Mouse (Mus musculus) cerebellum, adult 2 months (tissue): ENCODE data around the gene Cfap206. TPM values are rescaled to one million over a fixed set of nuclear protein-coding genes. Genes with fewer than 3 reads are reported as not detected.

Experiments used
- DNase-seq, 2 experiments: peaks; one replicate each; pipeline ENCODE4 v3.0.0; 2021
- H3K27ac ChIP-seq: fragments of 200-500 bp; 2 replicates; pipeline ENCODE4 v1.5.1; 2012; ENCODE audit warnings: low read length, control low read depth, inconsistent platforms; ENCODE audit not compliant: insufficient read depth
- H3K27me3 ChIP-seq: fragments of 200-500 bp; 2 replicates; pipeline ENCODE4 v1.6.1; 2012; ENCODE audit warnings: inconsistent platforms, mild to moderate bottlenecking, low read length, moderate library complexity; ENCODE audit not compliant: control insufficient read depth, insufficient read depth
- H3K4me1 ChIP-seq: fragments of 200-500 bp; 2 replicates; pipeline ENCODE4 v1.6.1; 2011; ENCODE audit warnings: low read length; ENCODE audit not compliant: control insufficient read depth, insufficient read depth
- H3K4me3 ChIP-seq: fragments of 200-500 bp; replicated peaks from 2 replicates; pipeline ENCODE3; 2011; ENCODE audit warnings: mild to moderate bottlenecking, low read depth, low read length, control low read depth; ENCODE audit not compliant: insufficient read depth
- CTCF ChIP-seq: fragments of 200-500 bp; IDR thresholded peaks from 2 replicates; pipeline ENCODE4 v1.5.1; 2011; ENCODE audit warnings: low read depth, mild to moderate bottlenecking, control low read depth, low read length, moderate library complexity, borderline replicate concordance; ENCODE audit not compliant: insufficient read depth
- POLR2A ChIP-seq: fragments of 200-500 bp; IDR thresholded peaks from 2 replicates; pipeline ENCODE4 v1.6.1; 2011; ENCODE audit warnings: low read length, control low read depth, borderline replicate concordance; ENCODE audit not compliant: insufficient read depth
- WGBS: fragments of 180-500 bp; shearing (Covaris S2); methylation state at CpG from one replicate; pipeline ENCODE4 v1.1.7; 2018; 5-methylcytosine and 5-hydroxymethylcytosine counted together
- polyA plus RNA-seq: library from polyadenylated mRNA; depleted of rRNA; stranded (reverse); fragments of >200 nt; gene quantifications from 2 replicates; pipeline ENCODE4 v1.2.3, GENCODE M21; 2012

The Cfap206 gene
- polyA plus RNA-seq, 1 experiment: 0.59 TPM

GRCm38 (mm10) chr4:34724306-34724705, 5.7 kb downstream of the Cfap206 start:
- no peak for TF ChIP-seq POLR2A
- no peak for TF ChIP-seq CTCF
- Histone ChIP-seq H3K4me1 (no peaks in the 10 kb centered on the region), H3K27me3 (no peaks in the 10 kb centered on the region), H3K27ac (no peak overlapping the region), H3K4me3 (no peak overlapping the region)
- 54% methylated on average over 4 of the region's 4 CpGs for WGBS
- DNase-seq: no peak

DNA sequence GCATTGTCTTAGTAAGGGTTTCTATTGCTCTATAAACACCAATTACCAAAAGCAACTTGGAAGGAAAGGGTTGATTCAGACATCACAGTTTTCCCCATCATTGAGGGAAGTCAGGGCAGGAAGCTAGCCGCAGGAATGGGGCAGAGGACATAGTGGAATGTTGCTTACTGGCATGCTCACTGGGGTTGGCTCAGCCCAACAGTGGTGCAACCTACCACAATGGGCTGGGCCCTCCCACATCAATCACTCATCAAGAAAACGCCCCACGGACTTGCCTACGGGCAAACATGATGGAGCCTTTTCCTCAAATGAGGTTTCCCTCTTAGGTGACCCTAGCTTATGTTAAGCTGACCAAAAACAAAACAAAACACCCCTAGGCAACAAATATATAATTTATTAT, 6.8 kb downstream of the Cfap206 start:
- Histone ChIP-seq H3K4me1 (no peaks in the 10 kb centered on the region), H3K4me3 (no peak overlapping the region), H3K27me3 (no peaks in the 10 kb centered on the region), H3K27ac (no peak overlapping the region)
- DNase-seq: no peak
- TF ChIP-seq CTCF: no peak
- no peak for TF ChIP-seq POLR2A
- 64% methylated on average over 4 of the region's 4 CpGs for WGBS

DNA sequence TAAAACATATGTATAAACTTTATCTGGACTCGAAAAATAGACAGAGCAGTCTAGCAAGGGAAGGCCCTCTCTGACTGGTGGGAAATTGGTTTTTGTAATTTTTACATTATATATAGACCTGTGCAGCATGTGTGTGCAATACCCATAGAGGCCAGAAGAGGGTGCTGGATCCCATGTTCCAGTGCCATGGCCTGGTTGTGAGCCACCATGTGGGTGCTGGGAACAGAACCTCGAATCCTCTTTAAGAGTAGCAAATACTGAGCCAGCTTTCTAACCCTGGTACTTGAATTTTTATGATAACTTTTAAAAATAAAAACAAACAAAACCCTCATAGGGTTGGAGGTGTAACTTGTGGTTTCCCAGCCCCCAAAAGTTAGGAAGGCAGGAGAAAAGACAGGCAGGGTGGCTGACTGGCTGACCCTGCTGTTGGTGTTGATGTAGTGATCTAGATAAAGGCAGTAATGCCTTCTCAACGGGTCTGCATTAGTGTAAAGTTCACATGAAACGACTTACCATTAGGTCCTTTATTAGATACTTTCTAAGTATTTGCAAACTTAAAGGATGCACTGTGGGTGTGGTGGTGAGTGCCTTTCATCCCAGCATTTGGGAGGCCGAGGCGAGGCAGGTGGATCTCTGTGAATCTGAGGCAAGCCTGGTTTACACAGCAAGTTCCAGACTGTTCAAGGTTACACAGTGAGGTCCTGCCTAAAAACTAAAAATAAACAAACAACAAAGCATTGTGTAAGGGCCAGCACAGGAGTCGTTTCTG, 9.7 kb downstream of the Cfap206 start:
- Histone ChIP-seq H3K27ac (no peak overlapping the region), H3K27me3 (no peaks in the 10 kb centered on the region), H3K4me3 (no peak overlapping the region), H3K4me1 (no peaks in the 10 kb centered on the region)
- 88% methylated on average over 7 of the region's 7 CpGs for WGBS
- DNase-seq: no peak
- TF ChIP-seq CTCF: no peak
- no peak for TF ChIP-seq POLR2A

DNA sequence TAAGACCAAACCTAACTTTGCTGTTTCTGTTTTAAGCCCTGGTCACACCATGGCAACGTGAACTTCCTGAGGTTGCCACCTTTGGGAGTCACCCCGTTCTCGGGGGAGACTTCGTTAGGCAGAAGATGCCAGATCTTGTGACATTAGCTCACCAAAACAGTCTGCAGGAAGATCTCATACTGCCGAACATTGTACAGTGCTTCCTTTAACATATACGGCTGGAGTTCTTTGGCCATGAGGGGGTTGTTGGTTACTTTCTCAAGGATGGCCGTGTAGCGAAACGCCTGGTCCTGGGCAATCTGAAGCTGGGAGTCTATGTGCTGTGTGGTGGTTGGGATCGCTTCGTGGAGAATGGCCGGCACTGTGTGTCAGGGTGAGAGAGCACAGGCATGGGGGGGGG, 10.6 kb downstream of the Cfap206 start:
- H3K27ac ChIP-seq: no peak overlapping the region
- H3K27me3 ChIP-seq: no peaks in the 10 kb centered on the region
- 97% methylated on average over 12 of the region's 12 CpGs for WGBS
- H3K4me1 ChIP-seq: no peaks in the 10 kb centered on the region
- no peak overlapping the region for H3K4me3 ChIP-seq
- TF ChIP-seq POLR2A (no peak), CTCF (no peak)
- no peak for DNase-seq

DNA sequence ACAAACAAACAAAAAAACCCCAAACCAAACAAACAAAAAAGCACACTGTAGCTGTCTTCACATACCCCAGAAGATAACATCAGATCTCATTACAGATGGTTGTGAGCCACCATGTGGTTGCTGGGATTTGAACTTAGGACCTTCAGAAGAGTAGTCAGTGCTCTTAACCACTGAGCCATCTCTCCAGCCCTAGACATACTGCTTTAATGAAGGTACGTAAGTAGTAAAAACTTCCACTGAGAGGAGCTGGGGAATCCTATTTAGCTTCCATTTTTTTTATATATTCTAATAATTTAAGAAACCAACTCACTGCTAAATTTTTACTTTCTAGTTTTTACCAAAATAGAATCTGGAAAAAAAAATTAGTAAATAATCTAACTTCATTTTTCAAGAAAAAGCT, 14.9 kb downstream of the Cfap206 start:
- Histone ChIP-seq H3K4me1 (no peaks in the 10 kb centered on the region), H3K27me3 (no peaks in the 10 kb centered on the region), H3K4me3 (no peak overlapping the region), H3K27ac (no peak overlapping the region)
- WGBS: 96% methylated on average over 1 of the region's 1 CpGs
- no peak for TF ChIP-seq POLR2A
- TF ChIP-seq CTCF: no peak
- no peak for DNase-seq

DNA sequence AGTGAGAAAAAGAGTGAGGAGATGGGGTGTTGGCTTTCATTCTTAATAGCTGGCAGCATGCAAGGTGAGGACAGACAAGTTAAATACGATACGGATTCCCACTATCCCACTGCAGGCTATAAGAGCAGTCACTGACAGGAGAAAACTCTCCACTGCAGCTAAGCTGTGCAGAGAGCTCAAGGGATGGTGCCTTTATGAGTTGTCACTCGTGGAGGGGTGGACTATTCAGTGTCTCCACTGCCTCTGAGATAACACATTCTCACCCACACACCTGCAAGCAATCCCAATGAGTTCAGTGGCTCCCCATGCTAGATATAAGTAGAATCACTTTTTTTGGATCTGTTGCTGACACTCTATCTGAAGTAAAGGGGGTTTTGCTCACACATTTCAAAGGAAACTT, 21.9 kb downstream of the Cfap206 start:
- no peak for TF ChIP-seq POLR2A
- TF ChIP-seq CTCF: no peak
- Histone ChIP-seq H3K27me3 (no peaks in the 10 kb centered on the region), H3K27ac (no peak overlapping the region), H3K4me3 (no peak overlapping the region), H3K4me1 (no peaks in the 10 kb centered on the region)
- DNase-seq: no peak
- 81% methylated on average over 3 of the region's 3 CpGs for WGBS

DNA sequence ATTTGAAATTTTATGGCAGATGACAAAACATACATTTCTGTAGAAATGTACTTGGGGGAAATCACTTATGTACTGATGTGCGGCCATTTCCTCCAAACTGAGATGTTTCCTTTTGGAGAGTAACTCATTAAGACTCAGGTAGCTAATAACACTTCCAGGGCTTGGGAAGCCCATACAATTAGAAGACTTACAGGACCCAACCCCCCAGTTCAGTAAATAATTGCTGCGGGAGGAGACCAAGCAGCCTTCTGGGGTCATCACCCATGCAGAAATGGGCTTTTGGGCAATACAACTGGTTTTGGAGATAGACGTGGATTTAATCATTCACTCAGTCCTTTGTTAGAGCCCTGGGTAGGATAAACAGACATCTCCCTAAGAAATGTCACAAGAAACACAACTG, 22.8 kb downstream of the Cfap206 start:
- Histone ChIP-seq H3K27ac (no peak overlapping the region), H3K27me3 (no peaks in the 10 kb centered on the region), H3K4me3 (no peak overlapping the region), H3K4me1 (no peaks in the 10 kb centered on the region)
- WGBS: 83% methylated on average over 3 of the region's 3 CpGs
- TF ChIP-seq CTCF: no peak
- no peak for TF ChIP-seq POLR2A
- DNase-seq: no peak

DNA sequence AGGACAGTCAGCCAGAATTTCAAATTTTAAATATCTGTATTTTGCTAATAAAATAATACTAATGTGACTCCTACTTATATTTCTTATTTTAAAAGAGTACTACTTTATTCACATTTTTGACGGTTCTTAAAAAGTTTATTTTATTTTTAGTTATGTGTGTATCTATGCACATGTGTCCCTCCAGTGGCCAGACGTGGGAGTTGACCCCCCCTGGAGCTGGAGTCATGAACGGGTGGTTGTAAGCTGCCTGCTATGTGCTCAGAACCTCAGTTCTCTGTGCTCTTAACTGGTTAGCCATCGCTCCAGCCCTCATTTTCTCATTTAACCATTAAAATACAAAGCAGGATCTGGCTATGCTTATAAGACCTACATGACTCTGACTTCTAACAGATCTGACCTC, 27.0 kb downstream of the Cfap206 start:
- 62% methylated on average over 4 of the region's 4 CpGs for WGBS
- H3K4me3 ChIP-seq: no peak overlapping the region
- H3K4me1 ChIP-seq: no peaks in the 10 kb centered on the region
- DNase-seq: no peak
- no peak overlapping the region for H3K27ac ChIP-seq
- H3K27me3 ChIP-seq: no peaks in the 10 kb centered on the region
- TF ChIP-seq POLR2A (no peak), CTCF (no peak)
